Mouse (Mus musculus) neural tube, embryonic 12.5 days (tissue): ENCODE data around the gene Tnfrsf9. TPM values are rescaled to one million over a fixed set of nuclear protein-coding genes. Genes with fewer than 3 reads are reported as not detected.
"Not testable (repeated sequence)": the region's sequence is repeated elsewhere in the genome, so short reads cannot be mapped to it uniquely, and the experiment has no call there.

ENCODE experiments used
- ATAC-seq: fragments of 200-750 bp; cut with Nextera tagmentation; 2 replicates; pipeline ENCODE4 v1.8.0; 2017; ENCODE audit warnings: low read depth, mild to moderate bottlenecking, moderate TSS enrichment, moderate library complexity; ENCODE audit not compliant: low FRiP score
- H3K27ac ChIP-seq: fragments of 300-500 bp; sonication (generic); 2 replicates; pipeline ENCODE4 v1.5.1; 2016
- H3K27me3 ChIP-seq: fragments of 300-500 bp; sonication (generic); replicated peaks from 2 replicates; pipeline ENCODE4 v1.6.1; 2016; ENCODE audit warnings: mild to moderate bottlenecking
- H3K36me3 ChIP-seq: fragments of 300-500 bp; sonication (generic); 2 replicates; pipeline ENCODE4 v1.6.1; 2016; ENCODE audit warnings: mild to moderate bottlenecking
- H3K4me1 ChIP-seq: fragments of 300-500 bp; sonication (generic); 2 replicates; pipeline ENCODE4 v1.6.1; 2016
- H3K4me2 ChIP-seq: fragments of 300-500 bp; sonication (generic); replicated peaks from 2 replicates; pipeline ENCODE4 v1.6.1; 2016; ENCODE audit warnings: mild to moderate bottlenecking
- H3K4me3 ChIP-seq: fragments of 300-500 bp; sonication (generic); 2 replicates; pipeline ENCODE4 v1.5.1; 2016
- H3K9ac ChIP-seq: fragments of 300-500 bp; sonication (generic); 2 replicates; pipeline ENCODE4 v1.6.1; 2016; ENCODE audit warnings: mild to moderate bottlenecking
- H3K9me3 ChIP-seq: fragments of 300-500 bp; sonication (generic); 2 replicates; pipeline ENCODE4 v1.6.1; 2016; ENCODE audit warnings: mild to moderate bottlenecking
- WGBS: fragments of 180-500 bp; shearing (Covaris S2); methylation state at CpG from one replicate; pipeline ENCODE4 v1.1.7; 2016; 5-methylcytosine and 5-hydroxymethylcytosine counted together
- polyA plus RNA-seq: library from polyadenylated mRNA; unstranded; fragments of >200 nt; fragmentation: Nextera tagmentation; extraction: Ambion mirVana; gene quantifications from 2 replicates; pipeline ENCODE4 v1.2.1, GENCODE M21; 2016

Gene Tnfrsf9
- polyA plus RNA-seq, 1 experiment from 2014 or later, result 0.29 TPM

DNA sequence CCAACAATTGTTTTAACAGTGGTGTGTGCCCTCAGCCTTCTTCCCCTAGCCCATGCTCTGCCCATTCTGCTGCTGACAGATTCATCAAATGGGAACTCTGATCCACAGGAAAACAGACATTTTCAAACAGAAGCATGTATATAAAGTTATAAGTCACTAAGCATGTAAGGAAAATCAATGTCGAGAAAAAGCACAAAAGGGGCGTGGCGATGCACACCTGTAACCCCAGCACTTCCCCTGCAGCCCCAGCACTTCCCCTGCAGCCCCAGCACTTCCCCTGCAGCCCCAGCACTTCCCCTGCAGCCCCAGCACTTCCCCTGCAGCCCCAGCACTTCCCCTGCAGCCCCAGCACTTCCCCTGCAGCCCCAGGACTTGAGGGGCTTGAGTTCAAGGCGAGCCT, 39.9 kb upstream of the Tnfrsf9 start:
- not testable (repeated sequence) for H3K4me2 ChIP-seq, H3K27me3 ChIP-seq, H3K4me3 ChIP-seq, H3K27ac ChIP-seq, H3K9ac ChIP-seq, ATAC-seq
- peaks cover 14% of the 10 kb centered on the region for H3K9me3 ChIP-seq
- 69% methylated on average over 4 of the region's 4 CpGs for WGBS
- peaks cover 13% of the 10 kb centered on the region for H3K36me3 ChIP-seq
- H3K4me1 ChIP-seq, result peaks cover 20% of the 10 kb centered on the region

DNA sequence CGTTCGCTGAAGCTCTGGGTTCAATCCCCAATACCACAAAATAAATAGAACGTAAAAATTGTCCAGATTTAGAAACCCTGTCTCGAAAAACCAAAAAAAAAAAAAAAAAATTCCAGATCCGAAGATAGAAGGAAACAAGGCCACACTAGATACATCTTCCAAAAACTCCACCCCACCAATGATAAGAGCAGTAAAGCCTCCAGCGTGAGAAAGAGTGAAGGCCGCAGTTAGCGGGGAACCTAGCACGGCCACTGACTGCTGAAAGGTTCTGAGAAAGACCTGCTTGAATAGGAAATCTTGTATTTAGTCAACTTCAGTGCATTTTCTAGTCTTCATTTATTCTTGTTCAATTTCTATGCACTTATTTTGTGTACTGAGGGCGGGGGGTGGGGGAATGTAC, 39.0 kb upstream of the Tnfrsf9 start:
- Histone ChIP-seq H3K36me3 (peaks cover 15% of the 10 kb centered on the region; the same call in 1 of the 2 replicates), H3K27me3 (no peaks in the 10 kb centered on the region), H3K9me3 (peaks cover 23% of the 10 kb centered on the region), H3K4me2 (no peak overlapping the region), H3K9ac (no peak overlapping the region), H3K27ac (no peak overlapping the region), H3K4me1 (peaks cover 18% of the 10 kb centered on the region), H3K4me3 (no peak overlapping the region)
- no peak for ATAC-seq
- 86% methylated on average over 10 of the region's 10 CpGs for WGBS

DNA sequence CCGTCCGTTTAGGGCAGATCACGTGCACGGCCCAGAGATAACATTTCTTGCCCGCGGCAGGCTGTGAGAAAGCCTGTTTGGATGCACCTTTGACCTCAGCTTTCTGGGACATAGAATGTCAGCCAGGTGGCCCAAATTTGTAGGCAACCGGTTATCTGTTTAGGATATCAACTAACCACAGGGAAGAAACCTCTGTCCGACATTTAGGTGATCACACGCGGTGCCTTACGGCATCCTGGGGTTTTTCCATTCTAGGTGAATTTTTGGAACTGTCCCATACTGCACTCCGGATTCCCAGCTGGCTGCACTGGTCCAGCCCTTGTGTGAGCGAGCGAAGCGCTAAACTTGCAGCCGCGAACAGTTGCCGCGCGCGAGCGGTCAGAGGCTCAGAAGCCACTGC, 34.7 kb upstream of the Tnfrsf9 start:
- ATAC-seq, result no peak

DNA sequence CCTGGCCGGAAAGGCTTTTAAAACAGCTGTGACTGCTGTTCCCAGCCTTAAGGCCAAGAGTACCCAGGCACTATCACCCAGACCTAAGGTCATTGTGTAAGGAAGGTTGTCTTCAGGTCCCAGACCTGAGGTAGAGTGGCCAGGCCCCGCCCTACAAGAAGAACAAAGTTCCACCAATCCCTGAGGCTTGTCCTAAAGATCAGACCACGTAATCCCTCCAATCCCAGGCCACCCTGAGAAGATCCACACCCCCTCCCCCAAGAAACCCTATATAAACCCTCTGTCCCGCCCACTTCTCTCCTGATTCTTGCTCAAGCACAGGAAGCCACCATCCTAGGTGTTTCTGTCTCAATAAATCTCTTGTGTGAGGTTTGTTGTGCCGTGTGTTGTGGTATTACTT, 34.0 kb upstream of the Tnfrsf9 start:
- Histone ChIP-seq H3K9ac (no peak overlapping the region), H3K9me3 (peaks cover 26% of the 10 kb centered on the region), H3K4me1 (no peaks in the 10 kb centered on the region), H3K27me3 (no peaks in the 10 kb centered on the region), H3K27ac (no peak overlapping the region), H3K36me3 (peaks cover 15% of the 10 kb centered on the region; the same call in 1 of the 2 replicates), H3K4me3 (no peak overlapping the region), H3K4me2 (no peak overlapping the region)
- WGBS, result 84% methylated on average over 5 of the region's 5 CpGs
- no peak for ATAC-seq

More for the DNA sequence above, 34.7 kb upstream of the Tnfrsf9 start:
- no peak overlapping the region for H3K9ac ChIP-seq
- H3K4me1 ChIP-seq, result no peaks in the 10 kb centered on the region
- H3K36me3 ChIP-seq, result peaks cover 15% of the 10 kb centered on the region; the same call in 1 of the 2 replicates
- no peak overlapping the region for H3K4me2 ChIP-seq
- 93% methylated on average over 22 of the region's 22 CpGs for WGBS
- H3K9me3 ChIP-seq, result peaks cover 26% of the 10 kb centered on the region
- H3K4me3 ChIP-seq, result no peak overlapping the region
- H3K27me3 ChIP-seq, result no peaks in the 10 kb centered on the region
- no peak overlapping the region for H3K27ac ChIP-seq

DNA sequence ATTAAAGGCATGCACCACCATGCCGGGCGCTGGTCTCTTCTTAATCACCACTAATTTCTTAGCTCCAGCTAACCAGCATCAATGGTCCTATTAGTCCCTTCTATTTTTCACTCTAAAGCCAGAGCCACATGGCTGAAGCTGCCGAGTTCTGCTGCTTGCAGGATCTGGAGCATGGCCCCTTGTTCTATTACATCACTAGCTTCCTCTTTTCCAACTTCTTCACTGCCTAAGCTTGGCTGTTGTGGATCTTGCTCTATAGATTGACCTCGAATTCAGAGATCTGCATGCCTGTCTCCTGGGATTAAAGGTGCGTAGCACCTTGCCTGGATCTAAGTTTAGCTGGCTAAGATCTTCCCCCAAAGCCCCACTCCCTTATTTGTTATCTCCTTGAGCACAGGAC, 31.7 kb upstream of the Tnfrsf9 start:
- no peak overlapping the region for H3K9ac ChIP-seq
- H3K9me3 ChIP-seq, result peaks cover 26% of the 10 kb centered on the region
- ATAC-seq, result no peak
- H3K36me3 ChIP-seq, result peaks cover 15% of the 10 kb centered on the region; the same call in 1 of the 2 replicates
- H3K4me2 ChIP-seq, result no peak overlapping the region
- 88% methylated on average over 5 of the region's 5 CpGs for WGBS
- H3K4me1 ChIP-seq, result no peaks in the 10 kb centered on the region
- no peaks in the 10 kb centered on the region for H3K27me3 ChIP-seq
- no peak overlapping the region for H3K4me3 ChIP-seq
- no peak overlapping the region for H3K27ac ChIP-seq

DNA sequence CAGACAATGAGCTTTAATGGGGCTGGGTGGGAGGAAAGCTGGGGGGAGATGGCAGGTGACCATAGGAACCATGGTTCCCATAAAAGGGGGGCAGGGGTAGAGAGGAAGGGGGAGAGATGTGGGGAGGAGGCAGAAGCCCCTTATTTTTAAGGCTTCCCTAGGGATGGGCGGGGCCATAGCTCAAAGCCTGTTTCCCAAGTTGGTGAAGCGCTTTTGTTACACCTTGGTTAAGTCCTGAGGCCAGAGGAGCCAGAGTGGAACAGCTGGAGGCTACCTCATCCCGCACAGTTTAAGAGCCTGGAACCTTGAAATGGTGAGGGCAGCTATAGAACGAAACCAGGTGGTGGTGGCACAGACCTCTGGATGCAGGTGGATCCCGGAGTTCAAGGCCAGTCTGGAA, 26.5 kb upstream of the Tnfrsf9 start:
- 0 out of 2 replicates have a peak, but pooled peaks cover 2% of the 10 kb centered on the region for H3K27me3 ChIP-seq
- peaks cover 9% of the 10 kb centered on the region; the same call in 1 of the 2 replicates for H3K4me1 ChIP-seq
- ATAC-seq, result no peak
- H3K4me2 ChIP-seq, result no peak overlapping the region
- no peak overlapping the region for H3K9ac ChIP-seq
- no peaks in the 10 kb centered on the region for H3K36me3 ChIP-seq
- no peaks in the 10 kb centered on the region for H3K9me3 ChIP-seq
- WGBS, result 80% methylated on average over 5 of the region's 5 CpGs
- H3K27ac ChIP-seq, result no peak overlapping the region
- H3K4me3 ChIP-seq, result no peak overlapping the region

DNA sequence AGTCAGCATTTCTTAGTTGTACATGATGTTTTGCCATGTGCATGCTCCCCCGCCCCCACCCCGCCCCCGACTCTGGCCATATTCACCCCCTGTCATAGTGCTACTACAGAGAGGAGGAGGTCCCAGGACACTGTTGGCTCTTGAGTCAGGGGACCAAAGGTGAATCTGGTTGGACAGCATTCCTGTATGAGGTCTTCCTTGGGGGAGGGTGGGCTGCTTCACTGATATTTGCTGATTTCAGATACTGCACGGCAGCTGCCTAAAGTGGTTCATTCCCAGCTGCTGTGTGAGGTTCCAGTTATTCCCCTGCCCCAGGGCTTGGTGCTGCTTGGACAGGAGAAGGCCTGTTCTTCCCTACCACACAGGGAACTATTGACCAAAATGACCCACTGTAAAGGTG, 25.9 kb upstream of the Tnfrsf9 start:
- Histone ChIP-seq H3K4me2 (no peak overlapping the region), H3K4me3 (no peak overlapping the region), H3K9me3 (no peaks in the 10 kb centered on the region), H3K27me3 (0 out of 2 replicates have a peak, but pooled peaks cover 2% of the 10 kb centered on the region), H3K36me3 (no peaks in the 10 kb centered on the region), H3K9ac (no peak overlapping the region), H3K4me1 (peaks cover 9% of the 10 kb centered on the region; the same call in 1 of the 2 replicates), H3K27ac (no peak overlapping the region)
- 79% methylated on average over 4 of the region's 4 CpGs for WGBS
- ATAC-seq, result no peak

DNA sequence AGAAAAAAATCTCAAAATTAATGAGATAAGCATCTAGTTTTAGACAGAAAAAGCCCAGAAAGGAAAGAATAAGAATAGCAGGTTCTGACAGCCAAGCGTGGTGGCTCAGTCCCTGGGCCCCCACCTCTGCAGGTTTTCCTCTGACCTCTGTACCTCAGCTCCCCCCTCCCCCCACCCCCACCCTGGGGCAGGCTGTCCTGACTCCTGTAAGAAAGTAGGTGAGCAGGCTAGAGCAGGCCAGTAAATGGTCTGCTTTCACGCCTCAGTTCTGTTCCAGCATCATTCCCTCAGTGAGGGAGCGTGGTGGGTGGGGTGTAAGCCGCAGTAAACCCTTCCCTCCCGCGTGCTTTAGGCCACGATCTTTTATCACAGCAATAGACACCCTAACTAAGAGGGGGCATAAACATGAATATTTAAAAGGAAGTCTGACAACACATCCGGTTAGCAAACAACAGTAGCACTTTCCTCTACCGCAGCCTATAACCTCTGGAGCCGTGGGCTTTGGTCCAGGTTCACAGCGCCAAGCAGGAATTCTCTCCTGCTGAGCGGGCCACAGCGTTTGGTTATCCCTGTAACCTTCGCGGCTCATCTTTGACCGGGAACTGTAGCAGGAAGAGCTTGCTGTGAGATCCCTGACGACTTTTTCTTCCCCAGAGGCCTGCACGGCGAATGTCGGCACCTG, 24.9 kb upstream of the Tnfrsf9 start:
- Histone ChIP-seq H3K9me3 (no peaks in the 10 kb centered on the region), H3K36me3 (no peaks in the 10 kb centered on the region), H3K9ac (no peak overlapping the region), H3K4me2 (no peak overlapping the region; the same call in 1 of the 2 replicates), H3K4me1 (peaks cover 9% of the 10 kb centered on the region; the same call in 1 of the 2 replicates), H3K4me3 (no peak overlapping the region), H3K27me3 (0 out of 2 replicates have a peak, but pooled peaks cover 2% of the 10 kb centered on the region), H3K27ac (no peak overlapping the region)
- WGBS, result 43% methylated on average over 20 of the region's 20 CpGs
- ATAC-seq, result no peak

DNA sequence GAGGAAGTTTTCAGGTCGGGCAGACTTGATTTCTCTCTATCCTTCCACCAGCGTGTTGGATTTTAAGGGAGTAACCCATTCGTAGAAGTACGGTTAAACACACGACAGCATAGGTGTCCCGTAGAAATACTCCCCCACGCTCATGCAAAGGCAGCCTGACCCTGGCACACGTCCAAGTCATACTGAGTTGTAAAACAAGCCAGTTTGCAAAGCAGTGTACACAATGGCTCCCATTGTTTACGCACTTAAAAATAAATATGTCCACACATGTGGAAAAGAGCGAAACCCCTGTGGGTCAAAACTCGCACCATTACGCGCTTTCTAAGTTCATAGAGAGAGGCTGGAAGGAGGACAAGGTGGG, 24.4 kb upstream of the Tnfrsf9 start:
- Histone ChIP-seq H3K27me3 (0 out of 2 replicates have a peak, but pooled peaks cover 2% of the 10 kb centered on the region), H3K9ac (no peak overlapping the region), H3K4me3 (no peak overlapping the region), H3K4me1 (peaks cover 9% of the 10 kb centered on the region; the same call in 1 of the 2 replicates), H3K9me3 (no peaks in the 10 kb centered on the region), H3K4me2 (no peak overlapping the region; the same call in 1 of the 2 replicates), H3K36me3 (no peaks in the 10 kb centered on the region), H3K27ac (no peak overlapping the region)
- 58% methylated on average over 13 of the region's 13 CpGs for WGBS
- ATAC-seq, result no peak

DNA sequence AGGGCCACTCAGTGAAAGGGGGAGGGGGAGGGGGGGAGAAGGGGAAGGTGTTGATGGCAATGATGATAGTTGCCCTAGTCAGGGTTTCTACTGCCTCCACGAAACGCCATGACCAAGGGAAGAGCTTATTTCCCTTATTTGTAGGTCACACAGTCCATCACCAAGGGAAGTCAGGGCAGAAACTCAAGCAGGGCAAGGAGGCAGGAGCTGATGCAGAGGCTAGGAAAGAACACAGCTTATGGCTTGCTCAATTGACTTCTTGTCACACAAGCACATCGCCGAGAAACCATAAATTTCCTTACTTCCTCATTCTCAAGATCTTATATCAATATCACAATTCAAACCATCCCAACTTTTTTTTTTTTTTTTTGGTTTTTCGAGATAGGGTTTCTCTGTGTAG, 23.1 kb upstream of the Tnfrsf9 start:
- peaks cover 7% of the 10 kb centered on the region; the same call in 1 of the 2 replicates for H3K36me3 ChIP-seq
- ATAC-seq, result no peak
- H3K9me3 ChIP-seq, result no peaks in the 10 kb centered on the region
- H3K9ac ChIP-seq, result no peak overlapping the region
- no peak overlapping the region for H3K4me3 ChIP-seq
- H3K27ac ChIP-seq, result no peak overlapping the region
- H3K4me2 ChIP-seq, result no peak overlapping the region
- peaks cover 9% of the 10 kb centered on the region; the same call in 1 of the 2 replicates for H3K4me1 ChIP-seq
- WGBS, result 76% methylated on average over 5 of the region's 5 CpGs
- H3K27me3 ChIP-seq, result 0 out of 2 replicates have a peak, but pooled peaks cover 2% of the 10 kb centered on the region

DNA sequence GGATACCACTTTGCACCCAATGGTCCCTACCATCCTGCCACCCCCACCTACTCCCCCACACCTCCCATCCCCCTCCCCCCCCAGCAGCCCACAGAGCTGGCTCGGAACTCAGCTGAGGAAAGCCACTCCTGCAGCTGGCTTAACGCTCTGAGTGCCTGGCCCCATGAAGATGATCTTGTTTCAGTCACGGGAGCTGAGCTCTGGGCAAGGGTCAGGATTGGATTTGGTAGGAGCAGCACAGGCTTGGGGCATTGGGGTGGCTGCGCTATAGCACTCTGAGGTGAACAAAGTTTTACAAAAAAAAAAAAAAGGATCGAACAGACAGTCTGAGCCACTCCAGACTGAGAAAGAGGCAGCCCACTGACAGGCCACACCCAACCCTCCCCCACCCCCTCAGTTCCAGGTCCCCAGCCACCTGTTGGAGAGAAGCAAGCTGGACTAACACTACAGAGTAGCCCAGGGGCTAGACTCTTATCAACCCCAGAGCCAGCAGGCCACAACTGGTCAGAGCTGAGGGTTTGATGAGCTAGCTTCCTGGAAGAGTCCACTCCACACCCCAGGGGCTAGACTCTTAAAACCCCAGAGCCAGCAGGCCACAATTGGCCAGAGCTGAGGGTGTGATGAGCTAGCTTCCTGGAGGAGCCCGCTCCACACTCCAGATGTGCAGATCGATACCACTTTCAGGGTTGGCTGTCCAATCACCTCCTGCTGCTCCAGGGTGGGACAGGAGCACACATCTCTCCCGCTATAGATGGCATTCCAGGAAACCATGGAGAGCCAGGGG, 19.5 kb upstream of the Tnfrsf9 start:
- no peaks in the 10 kb centered on the region for H3K9me3 ChIP-seq
- WGBS, result 77% methylated on average over 8 of the region's 8 CpGs
- H3K27ac ChIP-seq, result no peak overlapping the region

DNA sequence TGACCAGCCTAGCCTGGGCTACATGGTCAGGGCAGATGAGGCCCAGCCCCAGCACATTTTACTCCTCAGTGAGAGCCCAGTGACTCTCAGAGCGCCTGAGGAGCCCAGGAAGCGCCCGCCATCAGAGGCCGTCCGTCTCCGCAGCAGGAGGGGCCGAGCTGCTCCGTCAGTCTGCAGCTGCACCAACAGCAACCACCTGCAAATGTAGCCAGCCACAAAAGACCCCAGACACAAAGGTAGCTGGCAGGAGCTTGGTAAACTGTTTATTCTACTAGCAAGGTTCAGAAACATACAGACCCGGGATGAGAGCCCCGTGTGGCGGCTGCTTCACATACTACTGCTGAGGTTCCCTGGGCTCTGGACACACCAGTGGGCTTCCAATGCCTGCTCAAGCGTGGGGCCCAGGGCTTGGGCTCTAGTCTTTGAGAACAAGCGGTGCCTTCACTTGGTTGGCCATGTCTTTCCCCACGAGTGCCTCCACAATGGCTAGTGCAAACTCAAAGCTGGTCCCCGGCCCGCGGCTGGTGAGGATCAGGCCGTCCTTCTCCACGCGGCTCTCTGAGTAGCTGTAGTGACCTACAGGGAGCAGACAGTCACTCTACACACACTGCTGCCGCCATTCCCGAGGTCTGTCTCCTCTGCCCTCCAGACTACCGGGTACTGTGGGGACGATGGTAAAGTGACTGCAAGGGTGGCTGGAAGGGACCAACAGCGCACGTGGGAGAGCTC, 17.3 kb upstream of the Tnfrsf9 start:
- WGBS, result 92% methylated on average over 26 of the region's 26 CpGs
- Histone ChIP-seq H3K9me3 (no peaks in the 10 kb centered on the region), H3K27me3 (no peaks in the 10 kb centered on the region), H3K27ac (no peak overlapping the region), H3K4me1 (no peaks in the 10 kb centered on the region), H3K9ac (no peak overlapping the region), H3K4me3 (no peak overlapping the region), H3K4me2 (no peak overlapping the region), H3K36me3 (peaks cover 59% of the 10 kb centered on the region)
- ATAC-seq, result no peak

More for the DNA sequence above, 19.5 kb upstream of the Tnfrsf9 start:
- no peak for ATAC-seq
- Histone ChIP-seq H3K4me2 (no peak overlapping the region), H3K36me3 (peaks cover 40% of the 10 kb centered on the region), H3K9ac (no peak overlapping the region), H3K4me3 (no peak overlapping the region), H3K27me3 (0 out of 2 replicates have a peak, but pooled peaks cover 2% of the 10 kb centered on the region), H3K4me1 (peaks cover 5% of the 10 kb centered on the region; the same call in 1 of the 2 replicates)
